Mouse (Mus musculus) heart, embryonic 11.5 days (tissue): Measurements from ENCODE around the gene Gm11437. TPM values are rescaled to one million over a fixed set of nuclear protein-coding genes. Genes with fewer than 3 reads are reported as not detected.

Experiments used
- ATAC-seq: fragments of 200-750 bp; cut with Nextera tagmentation; replicated peaks from 2 replicates; pipeline ENCODE4 v1.8.0; 2017; ENCODE audit warnings: moderate library complexity; ENCODE audit not compliant: insufficient number of reproducible peaks, low FRiP score, low TSS enrichment
- H3K27ac ChIP-seq: fragments of 300-500 bp; sonication (generic); 2 replicates; pipeline ENCODE4 v1.5.1; 2014; ENCODE audit warnings: mild to moderate bottlenecking, low read depth, low read length
- H3K27me3 ChIP-seq: fragments of 300-500 bp; sonication (generic); 2 replicates; pipeline ENCODE4 v1.6.1; 2014; ENCODE audit warnings: mild to moderate bottlenecking, low read length, mixed read lengths; ENCODE audit not compliant: control insufficient read depth, insufficient read depth
- H3K36me3 ChIP-seq: fragments of 300-500 bp; sonication (generic); 2 replicates; pipeline ENCODE4 v1.6.1; 2014; ENCODE audit warnings: mild to moderate bottlenecking, low read length, moderate library complexity, mixed read lengths; ENCODE audit not compliant: control insufficient read depth, insufficient read depth
- H3K4me1 ChIP-seq: fragments of 300-500 bp; sonication (generic); 2 replicates; pipeline ENCODE4 v1.6.1; 2014; ENCODE audit warnings: low read length; ENCODE audit not compliant: control insufficient read depth, insufficient read depth
- H3K4me2 ChIP-seq: fragments of 300-500 bp; sonication (generic); 2 replicates; pipeline ENCODE4 v1.6.1; 2014; ENCODE audit warnings: mild to moderate bottlenecking, moderate library complexity
- H3K4me3 ChIP-seq: fragments of 300-500 bp; sonication (generic); 2 replicates; pipeline ENCODE4 v1.5.1; 2014; ENCODE audit warnings: low read depth, low read length
- H3K9ac ChIP-seq: fragments of 300-500 bp; sonication (generic); 2 replicates; pipeline ENCODE4 v1.6.1; 2014; ENCODE audit warnings: mild to moderate bottlenecking, low read depth, low read length, moderate library complexity
- H3K9me3 ChIP-seq: fragments of 300-500 bp; sonication (generic); replicated peaks from 2 replicates; pipeline ENCODE4 v1.6.1; 2016; ENCODE audit warnings: low read length; ENCODE audit not compliant: control insufficient read depth
- WGBS: fragments of 180-500 bp; shearing (Covaris S2); extraction: QIAGEN DNeasy Blood & Tissue Kit; methylation state at CpG from one replicate; pipeline ENCODE4 v1.1.7; 2014; ENCODE audit not compliant: insufficient replicate concordance; 5-methylcytosine and 5-hydroxymethylcytosine counted together
- polyA plus RNA-seq: library from polyadenylated mRNA; unstranded; fragments of >200 nt; fragmentation: Nextera tagmentation; extraction: Ambion mirVana; gene quantifications from 2 replicates; pipeline ENCODE4 v1.2.1, GENCODE M21; 2014

Gene Gm11437
- polyA plus RNA-seq, 1 experiment from 2014 or later = not detected

- H3K4me1 ChIP-seq = no peaks in the 10 kb centered on the region
- WGBS = 82% methylated on average over 4 of the region's 4 CpGs
- ATAC-seq = no peak
Observed at GRCm38 (mm10) chr11:84156535-84157262, 10.6 kb downstream of the Gm11437 start.

GRCm38 (mm10) chr11:84150884-84151283, 16.4 kb downstream of the Gm11437 start:
- Histone ChIP-seq H3K27ac (no peak overlapping the region), H3K4me3 (no peak overlapping the region), H3K27me3 (no peaks in the 10 kb centered on the region), H3K9me3 (no peaks in the 10 kb centered on the region), H3K4me2 (no peak overlapping the region), H3K4me1 (no peaks in the 10 kb centered on the region), H3K9ac (no peak overlapping the region), H3K36me3 (no peaks in the 10 kb centered on the region)
- ATAC-seq = no peak
- 67% methylated on average over 2 of the region's 2 CpGs for WGBS

More at GRCm38 (mm10) chr11:84156535-84157262, 10.6 kb downstream of the Gm11437 start:
- Histone ChIP-seq H3K27ac (no peak overlapping the region), H3K27me3 (no peaks in the 10 kb centered on the region), H3K9me3 (no peaks in the 10 kb centered on the region), H3K9ac (no peak overlapping the region), H3K36me3 (no peaks in the 10 kb centered on the region), H3K4me3 (no peak overlapping the region), H3K4me2 (no peak overlapping the region)

- H3K9me3 ChIP-seq = no peaks in the 10 kb centered on the region
- H3K9ac ChIP-seq = no peak overlapping the region
- H3K4me3 ChIP-seq = no peak overlapping the region
- 70% methylated on average over 3 of the region's 3 CpGs for WGBS
- no peaks in the 10 kb centered on the region for H3K4me1 ChIP-seq
- no peak for ATAC-seq
- no peaks in the 10 kb centered on the region; the same call in 1 of the 2 replicates for H3K27me3 ChIP-seq
- no peaks in the 10 kb centered on the region for H3K36me3 ChIP-seq
- no peak overlapping the region for H3K4me2 ChIP-seq
- no peak overlapping the region for H3K27ac ChIP-seq
Observed at GRCm38 (mm10) chr11:84146081-84146480, 21.2 kb downstream of the Gm11437 start.

GRCm38 (mm10) chr11:84145201-84145798, 22.0 kb downstream of the Gm11437 start:
- H3K36me3 ChIP-seq = no peaks in the 10 kb centered on the region
- no peaks in the 10 kb centered on the region for H3K9me3 ChIP-seq
- H3K27ac ChIP-seq = no peak overlapping the region
- no peak overlapping the region for H3K9ac ChIP-seq
- no peaks in the 10 kb centered on the region for H3K4me1 ChIP-seq
- no peak overlapping the region for H3K4me3 ChIP-seq
- whole genome bisulfite sequencing = 72% methylated on average over 10 of the region's 10 CpGs
- no peak for ATAC-seq
- H3K27me3 ChIP-seq = no peaks in the 10 kb centered on the region; the same call in 1 of the 2 replicates
- H3K4me2 ChIP-seq = no peak overlapping the region

- Histone ChIP-seq H3K9ac (no peak overlapping the region), H3K27me3 (no peaks in the 10 kb centered on the region; the same call in 1 of the 2 replicates), H3K4me2 (no peak overlapping the region), H3K27ac (no peak overlapping the region), H3K4me3 (no peak overlapping the region), H3K4me1 (no peaks in the 10 kb centered on the region), H3K9me3 (no peaks in the 10 kb centered on the region), H3K36me3 (no peaks in the 10 kb centered on the region)
- 41% methylated on average over 2 of the region's 2 CpGs for WGBS
- ATAC-seq = no peak
Observed at GRCm38 (mm10) chr11:84141752-84142151, 25.5 kb downstream of the Gm11437 start.

- 84% methylated on average over 3 of the region's 3 CpGs for WGBS
- H3K27ac ChIP-seq = no peak overlapping the region
- no peak overlapping the region for H3K9ac ChIP-seq
- H3K4me1 ChIP-seq = no peaks in the 10 kb centered on the region
- H3K9me3 ChIP-seq = no peaks in the 10 kb centered on the region
- H3K4me3 ChIP-seq = no peak overlapping the region
- no peak for ATAC-seq
- no peaks in the 10 kb centered on the region for H3K27me3 ChIP-seq
- no peak overlapping the region for H3K4me2 ChIP-seq
- H3K36me3 ChIP-seq = no peaks in the 10 kb centered on the region
Observed at GRCm38 (mm10) chr11:84136453-84136852, 30.8 kb downstream of the Gm11437 start.

GRCm38 (mm10) chr11:84134331-84134860, 32.9 kb downstream of the Gm11437 start:
- no peaks in the 10 kb centered on the region for H3K27me3 ChIP-seq
- no peak overlapping the region for H3K4me3 ChIP-seq
- no peak overlapping the region for H3K27ac ChIP-seq
- no peaks in the 10 kb centered on the region for H3K36me3 ChIP-seq
- no peak overlapping the region for H3K9ac ChIP-seq
- H3K9me3 ChIP-seq = no peaks in the 10 kb centered on the region
- peaks cover 3% of the 10 kb centered on the region; the same call in 1 of the 2 replicates for H3K4me1 ChIP-seq
- ATAC-seq = no peak
- WGBS = 91% methylated on average over 2 of the region's 2 CpGs
- no peak overlapping the region for H3K4me2 ChIP-seq

GRCm38 (mm10) chr11:84129799-84130185, 37.5 kb downstream of the Gm11437 start:
- no peak for ATAC-seq
- H3K36me3 ChIP-seq = peaks cover 2% of the 10 kb centered on the region; the same call in 1 of the 2 replicates
- H3K27ac ChIP-seq = no peak overlapping the region
- peak overlapping the region; percentile 86 for H3K4me2 ChIP-seq
- H3K9ac ChIP-seq = peak overlapping the region; percentile 92
- no peaks in the 10 kb centered on the region for H3K27me3 ChIP-seq
- peak overlapping the region; percentile 80 for H3K4me3 ChIP-seq
- 5% methylated on average over 11 of the region's 11 CpGs for WGBS
- no peaks in the 10 kb centered on the region for H3K9me3 ChIP-seq
- peaks cover 6% of the 10 kb centered on the region; the same call in 1 of the 2 replicates for H3K4me1 ChIP-seq
